Mouse (Mus musculus): Measurements from ENCODE around the gene Mcm10. TPM values are rescaled to one million over a fixed set of nuclear protein-coding genes. Genes with fewer than 3 reads are reported as not detected.

Gene Mcm10
- total RNA-seq (2023) = 1 to 10 TPM; 2.3 to 6.5 TPM

GRCm38 (mm10) chr2:5012491-5013324, at the start of gene Mcm10:
Gene Mcm10, minus strand, starts transcription at chr2:5012791.

GRCm38 (mm10) chr2:4975807-4976206, 36.8 kb downstream of the Mcm10 start, which contains the start of gene Ucma:
Gene Ucma, plus strand, starts transcription at chr2:4976122.

Other genes with a start within 250 kb of the Mcm10 start
- gene Sephs1, start 131.2 kb downstream of the Mcm10 start, total RNA-seq (2023) = 10 to 100 TPM; 29.7 to 32.0 TPM
- gene Phyh, start 93.8 kb downstream of the Mcm10 start, total RNA-seq (2023) = 10 to 100 TPM; 30.1 to 33.4 TPM
- gene Ucma, start 36.7 kb downstream of the Mcm10 start, total RNA-seq (2023) = not detected
- 1 to 10 TPM; 1.0 to 1.2 TPM for gene Optn, start 51.3 kb upstream of the Mcm10 start, total RNA-seq (2023)
- not detected for gene Ccdc3, start 125.0 kb upstream of the Mcm10 start, total RNA-seq (2023)

All from T-cell, adult 66 days (primary cell).